Mouse (Mus musculus): ENCODE measurements around the gene Fnd3c2.
"Not testable (repeated sequence)": the region's sequence is repeated elsewhere in the genome, so short reads cannot be mapped to it uniquely, and the experiment has no call there.

Fnd3c2 gene

GRCm38 (mm10) chrX:106255276-106255675, at the start of gene Fnd3c2:
Fnd3c2 (minus strand) TSS chrX:106255376.
- DNase-seq, result no peak

- DNase-seq, result no peak
Observed at GRCm38 (mm10) chrX:106284441-106284840, 29.3 kb upstream of the Fnd3c2 start.

GRCm38 (mm10) chrX:106221058-106221457, 34.1 kb downstream of the Fnd3c2 start, which contains the start of gene Taf9b:
Taf9b (minus strand) TSS chrX:106221158.
- DNase-seq, result no peak

- DNase-seq, result peak; percentile 70 to 83
Observed at GRCm38 (mm10) chrX:106219171-106220032, 35.8 kb downstream of the Fnd3c2 start.

GRCm38 (mm10) chrX:106209100-106209499, 46.1 kb downstream of the Fnd3c2 start:
- no peak for DNase-seq

GRCm38 (mm10) chrX:106198904-106199303, 56.3 kb downstream of the Fnd3c2 start:
- DNase-seq, result no peak

- peak in 1 of 2 experiments; percentile 25 for DNase-seq
Observed at GRCm38 (mm10) chrX:106197308-106197707, 57.9 kb downstream of the Fnd3c2 start.

- not testable (repeated sequence) for DNase-seq
Observed at GRCm38 (mm10) chrX:106194361-106194760, 60.8 kb downstream of the Fnd3c2 start.

GRCm38 (mm10) chrX:106190091-106190490, 65.1 kb downstream of the Fnd3c2 start:
- DNase-seq, result peak in 1 of 2 experiments; percentile 25

- no peak for DNase-seq
Observed at GRCm38 (mm10) chrX:106189356-106189755, 65.8 kb downstream of the Fnd3c2 start.

- DNase-seq, result peak; percentile 49 to 71
Observed at GRCm38 (mm10) chrX:106187737-106188136, 67.4 kb downstream of the Fnd3c2 start.

- peak; percentile 94 to 95 for DNase-seq
Observed at GRCm38 (mm10) chrX:106186713-106187649, 68.2 kb downstream of the Fnd3c2 start, which contains the start of gene Pgk1. Pgk1 (plus strand) TSS chrX:106187100.

- no peak for DNase-seq
Observed at GRCm38 (mm10) chrX:106185706-106186105, 69.5 kb downstream of the Fnd3c2 start.
